Mouse (Mus musculus): ENCODE results near the gene Inhbc. TPM values are rescaled to one million over a fixed set of nuclear protein-coding genes. Genes with fewer than 3 reads are reported as not detected.
A peak's percentile ranks its signal among the peaks of the same experiment; 100 is the strongest.

Gene Inhbc
- total and polyA plus RNA-seq, 3 experiments = 0.20 to 0.38 TPM; not detected in 1

DNA sequence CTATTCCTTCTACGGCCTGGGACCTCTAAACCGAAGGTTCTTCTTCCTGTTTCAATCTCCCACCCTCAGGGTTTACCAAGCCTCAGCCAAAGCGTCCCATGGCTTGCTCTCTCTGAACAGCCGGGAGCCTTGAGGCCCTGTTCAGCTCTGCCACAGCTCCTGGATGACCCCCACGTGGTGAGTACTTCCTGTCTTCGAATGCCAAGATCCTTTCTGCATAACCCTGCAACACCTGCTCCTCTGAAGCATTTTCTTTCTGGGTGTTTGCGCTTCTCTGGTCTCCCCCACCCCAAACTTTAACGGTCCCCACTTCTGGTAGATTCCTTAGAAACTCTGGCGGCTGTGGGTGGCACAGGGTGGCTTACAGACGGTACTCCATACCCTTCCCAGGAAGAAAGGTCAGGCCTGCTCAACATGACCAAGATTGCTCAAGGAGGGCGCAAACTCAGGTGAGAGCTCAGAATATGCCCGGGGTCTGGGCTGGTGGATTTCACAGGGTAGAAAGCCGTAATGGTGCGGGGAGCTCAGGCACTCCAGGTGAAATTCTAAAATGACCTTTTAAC is 44.7 kb downstream of the Inhbc start:
- dilution Hi-C loops (cut with MboI; ENCODE audit: extremely low pct_ligation_motif_present, extremely low pct_unique_long_range_greater_than_20kb, low sequenced_read_pairs) (no loop called here), in situ Hi-C loops (cut with MboI; ENCODE audit: low pct_ligation_motif_present, low pct_unique_long_range_greater_than_20kb, low sequenced_read_pairs) (no loop called here)
- TF ChIP-seq ETS1 (conservative IDR thresholded peaks at IDR 0.05; ENCODE audit: low read depth, low read length) (no peak), HCFC1 (IDR thresholded peaks at IDR 0.05; ENCODE audit: low read depth, low read length) (no peak)
- DNase-seq (ENCODE audit: extremely low read depth) = no peak
- no peaks in the 10 kb centered on the region for H3K79me2 ChIP-seq (replicated peaks; ENCODE audit: control insufficient read depth, extremely low read depth, insufficient read depth, poor library complexity, severe bottlenecking)
- peaks cover 36 to 53% of the 10 kb centered on the region in 2 experiments for H3K36me3 ChIP-seq (replicated peaks in 1 of 2; ENCODE audit: control insufficient read depth in 1 of 2, insufficient read depth in 1 of 2, low read length in 1 of 2)
- H3K27me3 ChIP-seq (replicated peaks) = no peaks in the 10 kb centered on the region
- H3K4me2 ChIP-seq (ENCODE audit: insufficient read depth, low read depth, poor library complexity, severe bottlenecking) = no peak overlapping the region
- H3K27ac ChIP-seq (ENCODE audit: insufficient read depth, low read depth) = no peak overlapping the region
- peaks cover 5 to 41% of the 10 kb centered on the region in 2 experiments for H3K4me1 ChIP-seq (ENCODE audit: control insufficient read depth in 1 of 2, insufficient read depth in 2 of 2)
- no peak overlapping the region for H3K4me3 ChIP-seq (replicated peaks in 1 of 3; ENCODE audit: low read depth in 2 of 3, low read length in 2 of 3, poor library complexity in 1 of 3)
- H3K9me3 ChIP-seq (replicated peaks; ENCODE audit: low read length) = no peaks in the 10 kb centered on the region
- no peak overlapping the region for H3K9ac ChIP-seq (ENCODE audit: insufficient read depth, low read depth)

DNA sequence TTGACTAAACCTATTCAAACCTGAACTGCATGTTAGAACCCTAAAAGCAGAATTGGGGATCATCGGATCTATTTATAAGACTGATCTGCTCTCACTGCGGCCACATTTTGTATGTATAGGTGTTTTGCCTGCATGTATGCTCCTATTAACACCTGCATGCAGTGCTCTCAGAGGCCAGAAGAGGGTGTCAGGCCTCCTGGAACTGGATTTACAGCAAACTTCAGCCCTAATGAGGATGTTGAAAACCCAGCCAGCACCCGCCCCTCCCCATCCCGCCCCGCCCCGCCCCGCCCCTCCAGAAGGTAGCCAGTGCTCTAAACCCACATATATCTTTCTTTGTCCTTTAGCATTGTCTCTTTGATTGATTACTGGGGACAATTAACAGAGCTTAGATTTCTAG is 45.7 kb downstream of the Inhbc start:
- in situ Hi-C loops (cut with MboI; ENCODE audit: low pct_ligation_motif_present, low pct_unique_long_range_greater_than_20kb, low sequenced_read_pairs) (no loop called here), dilution Hi-C loops (cut with MboI; ENCODE audit: extremely low pct_ligation_motif_present, extremely low pct_unique_long_range_greater_than_20kb, low sequenced_read_pairs) (no loop called here)
- Histone ChIP-seq H3K9ac (ENCODE audit: insufficient read depth, low read depth) (0 out of 2 replicates have a peak overlapping the region, but pooled peaks have one; percentile 87), H3K4me2 (ENCODE audit: insufficient read depth, low read depth, poor library complexity, severe bottlenecking) (peak overlapping the region; percentile 97), H3K4me1 (ENCODE audit: control insufficient read depth in 1 of 2, insufficient read depth in 2 of 2) (peaks cover 5 to 41% of the 10 kb centered on the region in 2 experiments), H3K27ac (ENCODE audit: insufficient read depth, low read depth) (no peak overlapping the region), H3K27me3 (replicated peaks) (no peaks in the 10 kb centered on the region), H3K36me3 (replicated peaks in 1 of 2; ENCODE audit: control insufficient read depth in 1 of 2, insufficient read depth in 1 of 2, low read length in 1 of 2) (peaks cover 29 to 42% of the 10 kb centered on the region in 2 experiments), H3K4me3 (replicated peaks in 1 of 3; ENCODE audit: low read depth in 2 of 3, low read length in 2 of 3, poor library complexity in 1 of 3) (peak overlapping the region; percentile 58 to 81 (median 75)), H3K9me3 (replicated peaks; ENCODE audit: low read length) (no peaks in the 10 kb centered on the region), H3K79me2 (replicated peaks; ENCODE audit: control insufficient read depth, extremely low read depth, insufficient read depth, poor library complexity, severe bottlenecking) (no peaks in the 10 kb centered on the region)
- DNase-seq (ENCODE audit: extremely low read depth) = peak; percentile 94
- TF ChIP-seq BHLHE40 (IDR thresholded peaks at IDR 0.05; ENCODE audit: low read depth, low read length) (no peak), EP300 (IDR thresholded peaks at IDR 0.05; ENCODE audit: low read length) (no peak), RAD21 (IDR thresholded peaks at IDR 0.05; ENCODE audit: low read depth, low read length) (peak; percentile 37), MXI1 (IDR thresholded peaks at IDR 0.05; ENCODE audit: low read depth, low read length) (0 out of 2 replicates have a peak, but pooled peaks have one; percentile 10), CTCF (conservative IDR thresholded peaks at IDR 0.05 in 1 of 2, IDR thresholded peaks at IDR 0.05 in 1 of 2; ENCODE audit: low read depth in 2 of 2, low read length in 2 of 2) (peak; percentile 44 to 72; a peak in 3 of 4 replicates), ZC3H11A (IDR thresholded peaks at IDR 0.05; ENCODE audit: low read depth, low read length) (no peak), MAZ (IDR thresholded peaks at IDR 0.05; ENCODE audit: low read depth, low read length) (0 out of 2 replicates have a peak, but pooled peaks have one; percentile 46), IRF4 (IDR thresholded peaks at IDR 0.05; ENCODE audit: low read depth, low read length) (peak; percentile 21; the same call in 1 of the 2 replicates), MAX (IDR thresholded peaks at IDR 0.05; ENCODE audit: low read length) (no peak), SMC3 (IDR thresholded peaks at IDR 0.05; ENCODE audit: low read depth, low read length) (peak; percentile 49), MYC (IDR thresholded peaks at IDR 0.05; ENCODE audit: low read depth, low read length) (0 out of 2 replicates have a peak, but pooled peaks have one; percentile 61), NELFE (IDR thresholded peaks at IDR 0.05; ENCODE audit: low read depth, low read length) (0 out of 2 replicates have a peak, but pooled peaks have one; percentile 18), ELF1 (IDR thresholded peaks at IDR 0.05; ENCODE audit: low read depth, low read length) (0 out of 2 replicates have a peak, but pooled peaks have one; percentile 21), HCFC1 (IDR thresholded peaks at IDR 0.05; ENCODE audit: low read depth, low read length) (peak; percentile 30), SIN3A (IDR thresholded peaks at IDR 0.05; ENCODE audit: low read length) (peak; percentile 46; the same call in 1 of the 2 replicates)
